Mouse (Mus musculus) forebrain, embryonic 15.5 days (tissue): ENCODE measurements at regions not wholly inside any gene's neighbourhood (a gene's known extent, or its start where the extent isn't known, plus 50 kb on each side); places are given as distances from the start of the nearest gene placed in this dataset.

Experiments
- ATAC-seq: fragments of 200-750 bp; cut with Nextera tagmentation; replicated peaks from 2 replicates; pipeline ENCODE4 v1.8.0; 2017; ENCODE audit warnings: mild to moderate bottlenecking, moderate TSS enrichment, moderate library complexity
- H3K27ac ChIP-seq: fragments of 300-500 bp; sonication (generic); replicated peaks from 2 replicates; pipeline ENCODE4 v1.5.1; 2015; ENCODE audit warnings: mild to moderate bottlenecking, inconsistent platforms
- H3K27me3 ChIP-seq: fragments of 300-500 bp; sonication (generic); 2 replicates; pipeline ENCODE4 v1.6.1; 2015; ENCODE audit warnings: inconsistent platforms
- H3K36me3 ChIP-seq: fragments of 300-500 bp; sonication (generic); 2 replicates; pipeline ENCODE4 v1.6.1; 2015; ENCODE audit warnings: mild to moderate bottlenecking, inconsistent platforms
- H3K4me1 ChIP-seq: fragments of 300-500 bp; sonication (generic); 2 replicates; pipeline ENCODE4 v1.6.1; 2015; ENCODE audit warnings: inconsistent platforms
- H3K4me2 ChIP-seq: fragments of 300-500 bp; sonication (generic); replicated peaks from 2 replicates; pipeline ENCODE4 v1.6.1; 2015; ENCODE audit warnings: mild to moderate bottlenecking, inconsistent platforms
- H3K4me3 ChIP-seq: fragments of 300-500 bp; sonication (generic); 2 replicates; pipeline ENCODE4 v1.5.1; 2015; ENCODE audit warnings: mild to moderate bottlenecking, inconsistent platforms
- H3K9ac ChIP-seq: fragments of 300-500 bp; sonication (generic); replicated peaks from 2 replicates; pipeline ENCODE4 v1.6.1; 2015; ENCODE audit warnings: mild to moderate bottlenecking, inconsistent platforms
- H3K9me3 ChIP-seq: fragments of 300-500 bp; sonication (generic); 2 replicates; pipeline ENCODE4 v1.6.1; 2016; ENCODE audit warnings: inconsistent platforms
- WGBS: fragments of 180-500 bp; shearing (Covaris S2); methylation state at CpG from one replicate; pipeline ENCODE4 v1.1.7; 2015; ENCODE audit warnings: mixed read lengths; 5-methylcytosine and 5-hydroxymethylcytosine counted together

DNA sequence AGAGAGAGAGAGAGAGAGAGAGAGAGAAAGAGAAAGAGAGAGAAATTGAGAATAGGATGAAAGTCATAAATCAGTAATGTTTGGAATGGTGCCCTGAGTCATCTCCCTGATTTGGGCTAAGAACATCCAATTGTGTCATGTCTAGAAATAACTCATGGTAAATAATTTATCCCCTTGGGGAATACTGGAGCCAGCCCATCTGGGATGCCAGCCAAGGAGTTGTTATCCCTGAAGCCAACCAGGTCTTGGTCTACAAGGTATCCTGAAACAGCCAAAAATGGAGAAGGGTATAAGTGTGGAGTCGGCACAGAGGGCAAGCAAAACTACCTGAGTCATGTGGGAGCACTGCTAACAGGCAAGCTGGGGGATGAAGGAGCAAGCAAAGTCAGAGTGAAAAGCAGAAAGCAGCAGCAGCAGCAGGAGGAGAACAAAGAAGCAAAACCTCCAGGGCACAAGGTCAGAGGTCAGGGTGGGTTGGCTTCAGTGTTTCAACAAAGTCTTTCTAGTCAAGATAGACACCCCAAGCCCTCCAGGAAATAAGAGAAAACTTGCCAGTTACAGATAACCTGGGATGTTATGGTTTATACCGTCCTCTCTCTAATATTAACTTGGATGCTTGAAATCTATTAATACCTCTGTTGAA, 1733.0 kb downstream of the 4930444P10Rik start:
- no peak for ATAC-seq
- Histone ChIP-seq H3K27ac (no peak overlapping the region), H3K27me3 (no peaks in the 10 kb centered on the region), H3K9ac (no peak overlapping the region), H3K4me3 (no peak overlapping the region), H3K9me3 (no peaks in the 10 kb centered on the region), H3K4me1 (no peaks in the 10 kb centered on the region), H3K36me3 (no peaks in the 10 kb centered on the region), H3K4me2 (no peak overlapping the region)
- WGBS = 66% methylated on average over 2 of the region's 2 CpGs
